Mouse (Mus musculus): ENCODE results near the gene Zfr.

GRCm38 (mm10) chr15:12202456-12202855 is 84.8 kb downstream of the Zfr start:
- TF ChIP-seq POLR2A (IDR thresholded peaks at IDR 0.05; ENCODE audit: insufficient read length, low read depth) (no peak), POLR2AphosphoS2 (IDR thresholded peaks at IDR 0.05; ENCODE audit: insufficient read length, low read depth) (no peak)
